Mouse (Mus musculus): ENCODE measurements at regions not wholly inside any gene's neighbourhood (a gene's known extent, or its start where the extent isn't known, plus 50 kb on each side); places are given as distances from the start of the nearest gene placed in this dataset.

- no peak for DNase-seq (ENCODE audit: low spot score)
These were observed 78.6 kb upstream of the Nkx1-1 start for GRCm38 (mm10) chr5:33512253-33512884.

- DNase-seq (ENCODE audit: low spot score), result no peak
These were observed 77.9 kb upstream of the Nkx1-1 start for GRCm38 (mm10) chr5:33511529-33512252.

- DNase-seq (ENCODE audit: low spot score), result no peak
These were observed 72.0 kb upstream of the Nkx1-1 start for GRCm38 (mm10) chr5:33505786-33506185.

GRCm38 (mm10) chr5:33501735-33502495 is 68.1 kb upstream of the Nkx1-1 start:
- peak; percentile 73 for DNase-seq (ENCODE audit: low spot score)

- DNase-seq (ENCODE audit: low spot score), result no peak
These were observed 67.4 kb upstream of the Nkx1-1 start for GRCm38 (mm10) chr5:33501211-33501610.

GRCm38 (mm10) chr5:33495900-33496529 is 62.2 kb upstream of the Nkx1-1 start:
- peak; percentile 91 for DNase-seq (ENCODE audit: low spot score)

GRCm38 (mm10) chr5:33495276-33495675 is 61.5 kb upstream of the Nkx1-1 start:
- DNase-seq (ENCODE audit: low spot score), result no peak

GRCm38 (mm10) chr5:33492604-33493315 is 59.0 kb upstream of the Nkx1-1 start:
- DNase-seq (ENCODE audit: low spot score), result no peak

GRCm38 (mm10) chr5:33489286-33489685 is 55.5 kb upstream of the Nkx1-1 start:
- DNase-seq (ENCODE audit: low spot score), result no peak

GRCm38 (mm10) chr5:33488152-33488561 is 54.4 kb upstream of the Nkx1-1 start:
- no peak for DNase-seq (ENCODE audit: low spot score)

GRCm38 (mm10) chr5:33485765-33486164 is 52.0 kb upstream of the Nkx1-1 start:
- no peak for DNase-seq (ENCODE audit: low spot score)

Measured in MN1 (cell line).